Mouse (Mus musculus) right cerebral cortex, adult 2 months (tissue): ENCODE results near the gene Timm13.

Experiments
- DNase-seq, 2 experiments: peaks; one replicate each; pipeline ENCODE4 v3.0.0; 2021 to 2022; ENCODE audit warnings: low spot score in 2 of 2

The Timm13 gene

GRCm38 (mm10) chr10:80904004-80904693 lies 3.4 kb upstream of the Timm13 start:
- DNase-seq, result no peak

GRCm38 (mm10) chr10:80903282-80903681 lies 2.5 kb upstream of the Timm13 start:
- no peak for DNase-seq

GRCm38 (mm10) chr10:80902273-80902940 lies 1.6 kb upstream of the Timm13 start:
- no peak for DNase-seq

GRCm38 (mm10) chr10:80901409-80902272 lies 872 bp upstream of the Timm13 start:
- no peak for DNase-seq

GRCm38 (mm10) chr10:80899591-80900317 lies 1.0 kb downstream of the Timm13 start:
- no peak for DNase-seq

GRCm38 (mm10) chr10:80899074-80899473 lies 1.7 kb downstream of the Timm13 start:
- DNase-seq, result no peak

GRCm38 (mm10) chr10:80897861-80898510 lies 2.8 kb downstream of the Timm13 start:
- DNase-seq, result peak; percentile 77

- no peak for DNase-seq
These were observed 3.9 kb downstream of the Timm13 start for GRCm38 (mm10) chr10:80896581-80897485.

GRCm38 (mm10) chr10:80895697-80896096 lies 5.1 kb downstream of the Timm13 start:
- no peak for DNase-seq

- no peak for DNase-seq
These were observed 5.7 kb downstream of the Timm13 start for GRCm38 (mm10) chr10:80895100-80895499.

GRCm38 (mm10) chr10:80887181-80887580 lies 13.6 kb downstream of the Timm13 start:
- DNase-seq, result no peak

GRCm38 (mm10) chr10:80881301-80881700 lies 19.5 kb downstream of the Timm13 start:
- DNase-seq, result peak; percentile 60 to 67

GRCm38 (mm10) chr10:80880901-80881300 lies 19.9 kb downstream of the Timm13 start:
- no peak for DNase-seq

- peak; percentile 48 to 71 for DNase-seq
These were observed 20.6 kb downstream of the Timm13 start for GRCm38 (mm10) chr10:80880131-80880641.

GRCm38 (mm10) chr10:80876594-80876993 lies 24.2 kb downstream of the Timm13 start:
- DNase-seq, result no peak

- DNase-seq, result peak; percentile 69 to 80
These were observed 24.7 kb downstream of the Timm13 start for GRCm38 (mm10) chr10:80876028-80876427.

- no peak for DNase-seq
These were observed 26.7 kb downstream of the Timm13 start for GRCm38 (mm10) chr10:80874035-80874434.

- no peak for DNase-seq
These were observed 29.2 kb downstream of the Timm13 start, which contains the start of gene Tmprss9 for GRCm38 (mm10) chr10:80871581-80871980. Gene Tmprss9, plus strand, starts transcription at chr10:80871848.

- no peak for DNase-seq
These were observed 29.8 kb downstream of the Timm13 start for GRCm38 (mm10) chr10:80870993-80871392.

- DNase-seq, result no peak
These were observed 36.3 kb downstream of the Timm13 start for GRCm38 (mm10) chr10:80864446-80864845.
